Mouse (Mus musculus): Measurements from ENCODE around the gene Wnt10b.

Wnt10b gene

GRCm38 (mm10) chr15:98796803-98797595 lies 19.0 kb upstream of the Wnt10b start:
- no peak for DNase-seq (ENCODE audit: low spot score in 2 of 2)

GRCm38 (mm10) chr15:98793141-98793698 lies 15.3 kb upstream of the Wnt10b start:
- no peak for DNase-seq (ENCODE audit: low spot score in 2 of 2)

- peak; percentile 79 to 80 for DNase-seq (ENCODE audit: low spot score in 2 of 2)
Measured at GRCm38 (mm10) chr15:98792233-98793020, 14.5 kb upstream of the Wnt10b start.

GRCm38 (mm10) chr15:98791771-98792170 lies 13.8 kb upstream of the Wnt10b start:
- peak in 1 of 2 experiments; percentile 22 for DNase-seq (ENCODE audit: low spot score in 2 of 2)

GRCm38 (mm10) chr15:98791221-98791620 lies 13.3 kb upstream of the Wnt10b start:
- DNase-seq (ENCODE audit: low spot score in 2 of 2) = no peak

- no peak for DNase-seq (ENCODE audit: low spot score in 2 of 2)
Measured at GRCm38 (mm10) chr15:98790761-98791160, 12.8 kb upstream of the Wnt10b start.

GRCm38 (mm10) chr15:98789661-98790535 lies 11.9 kb upstream of the Wnt10b start, which contains the start of gene Wnt1:
Wnt1 (plus strand) TSS chr15:98789857.
- DNase-seq (ENCODE audit: low spot score in 2 of 2) = no peak

GRCm38 (mm10) chr15:98788972-98789660 lies 11.2 kb upstream of the Wnt10b start:
- no peak for DNase-seq (ENCODE audit: low spot score in 2 of 2)

GRCm38 (mm10) chr15:98787930-98788329 lies 10.0 kb upstream of the Wnt10b start:
- DNase-seq (ENCODE audit: low spot score in 2 of 2) = no peak

- no peak for DNase-seq (ENCODE audit: low spot score in 2 of 2)
Measured at GRCm38 (mm10) chr15:98785744-98786143, 7.8 kb upstream of the Wnt10b start.

- no peak for DNase-seq (ENCODE audit: low spot score in 2 of 2)
Measured at GRCm38 (mm10) chr15:98781166-98781565, 3.2 kb upstream of the Wnt10b start.

GRCm38 (mm10) chr15:98780573-98780972 lies 2.6 kb upstream of the Wnt10b start:
- no peak for DNase-seq (ENCODE audit: low spot score in 2 of 2)

GRCm38 (mm10) chr15:98780075-98780474 lies 2.1 kb upstream of the Wnt10b start:
- no peak for DNase-seq (ENCODE audit: low spot score in 2 of 2)

- DNase-seq (ENCODE audit: low spot score in 2 of 2) = no peak
Measured at GRCm38 (mm10) chr15:98778806-98779205, 856 bp upstream of the Wnt10b start.

GRCm38 (mm10) chr15:98778191-98778770 lies 331 bp upstream of the Wnt10b start:
- no peak for DNase-seq (ENCODE audit: low spot score in 2 of 2)

GRCm38 (mm10) chr15:98777005-98777616 lies 839 bp downstream of the Wnt10b start:
- no peak for DNase-seq (ENCODE audit: low spot score in 2 of 2)

- DNase-seq (ENCODE audit: low spot score in 2 of 2) = no peak
Measured at GRCm38 (mm10) chr15:98776280-98777004, 1.5 kb downstream of the Wnt10b start.

- no peak for DNase-seq (ENCODE audit: low spot score in 2 of 2)
Measured at GRCm38 (mm10) chr15:98775533-98775932, 2.4 kb downstream of the Wnt10b start.

- DNase-seq (ENCODE audit: low spot score in 2 of 2) = no peak
Measured at GRCm38 (mm10) chr15:98774096-98774495, 3.9 kb downstream of the Wnt10b start.
